Mouse (Mus musculus) erythroid progenitor cell, adult 5-6 weeks (primary cell): ENCODE measurements around the gene Mettl9. TPM values are rescaled to one million over a fixed set of nuclear protein-coding genes. Genes with fewer than 3 reads are reported as not detected.
A peak's percentile ranks its signal among the peaks of the same experiment; 100 is the strongest.
"Not testable (repeated sequence)": the region's sequence is repeated elsewhere in the genome, so short reads cannot be mapped to it uniquely, and the experiment has no call there.

Experiments used
- ATAC-seq: replicated peaks from 2 replicates; pipeline ENCODE4 v1.8.0; 2016; ENCODE audit warnings: moderate number of reproducible peaks, mild to moderate bottlenecking, moderate TSS enrichment, inconsistent platforms; ENCODE audit not compliant: poor library complexity, low FRiP score, severe bottlenecking
- total RNA-seq, 2 experiments: library from RNA; stranded (forward) in 1 of 2; stranded (reverse) in 1 of 2; fragments of 150-400 nt in 1 of 2; fragments of 186-747, 209-891 nt in 1 of 2; gene quantifications; 2 replicates each; pipeline versions ENCODE4 v1.2.3 to v1.2.4; 2015 to 2017; ENCODE audit warnings: low replicate concordance in 2 of 2

The Mettl9 gene
- total RNA-seq (2015; ENCODE audit: low replicate concordance) (46.9 and 103 TPM in 2 replicates), total RNA-seq (2017; ENCODE audit: low replicate concordance) (43.6 and 67.9 TPM in 2 replicates)

GRCm38 (mm10) chr7:121033856-121034652 lies at the start of gene Mettl9:
Gene Mettl9 (plus strand): TSS chr7:121034445.
- ATAC-seq, result peak; percentile 100

- no peak for ATAC-seq
Measured at GRCm38 (mm10) chr7:120991191-120991590, 43.1 kb upstream of the Mettl9 start.

GRCm38 (mm10) chr7:120999021-120999530 lies 35.2 kb upstream of the Mettl9 start:
- no peak for ATAC-seq

DNA sequence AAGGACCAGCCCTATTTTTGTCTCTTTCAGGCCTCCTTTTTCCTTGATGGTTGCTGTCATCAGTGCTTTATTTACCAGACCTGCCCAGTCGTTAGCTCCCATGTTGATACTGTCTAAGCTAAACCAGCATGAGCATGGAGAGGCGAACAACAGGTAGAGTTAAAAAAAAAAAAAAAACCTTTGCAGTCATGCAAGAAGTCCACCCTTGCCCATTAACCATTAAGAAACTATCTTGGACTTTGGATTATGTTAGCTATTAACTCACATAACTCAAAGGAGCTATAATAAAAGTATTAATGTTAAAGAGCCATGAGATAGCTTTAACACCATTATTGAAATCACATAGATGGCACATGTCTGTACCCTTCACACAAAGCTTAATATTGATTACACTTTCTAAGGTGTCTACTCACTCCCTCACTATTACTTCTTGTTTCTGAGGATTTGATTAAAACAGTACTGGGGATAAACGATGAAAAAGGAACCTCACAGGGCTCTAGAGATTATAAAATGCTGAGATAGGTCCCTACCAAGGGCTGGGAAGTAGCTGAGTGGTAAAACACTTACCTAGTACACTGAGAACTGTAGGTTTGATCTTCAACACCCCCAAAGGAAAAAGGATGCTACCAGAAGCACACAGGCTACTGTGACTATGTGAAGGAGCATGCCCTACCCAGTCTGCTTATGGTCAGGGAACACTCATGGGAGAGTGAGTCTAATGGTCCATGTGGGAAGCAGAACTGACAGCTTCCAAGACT lies 34.0 kb upstream of the Mettl9 start:
- no peak for ATAC-seq

- no peak for ATAC-seq
Measured at GRCm38 (mm10) chr7:121001879-121002278, 32.4 kb upstream of the Mettl9 start.

DNA sequence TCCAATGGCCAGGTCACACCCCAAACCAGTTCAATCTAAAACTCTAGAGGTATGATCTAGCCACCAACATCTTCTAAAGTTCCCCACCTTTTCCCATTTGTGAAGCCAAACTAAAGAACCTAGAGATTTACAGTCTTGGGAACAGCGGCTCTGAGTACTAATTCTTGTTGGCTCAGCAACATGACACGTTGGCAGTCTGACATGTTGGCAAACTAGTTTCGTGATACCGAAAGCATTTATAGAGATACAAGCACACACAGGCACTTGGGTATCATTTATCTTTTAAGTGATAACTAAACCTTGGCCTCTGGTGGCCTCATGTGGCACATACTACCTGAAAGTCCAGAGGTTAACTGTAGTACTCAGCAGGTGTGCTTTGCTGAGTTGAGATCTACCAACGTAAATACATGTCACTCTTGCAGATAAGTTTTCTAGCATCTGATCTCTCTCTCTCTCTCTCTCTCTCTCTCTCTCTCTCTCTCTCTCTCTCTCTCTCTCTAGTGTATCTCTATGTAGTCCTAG lies 31.8 kb upstream of the Mettl9 start:
- no peak for ATAC-seq

- no peak for ATAC-seq
Measured at GRCm38 (mm10) chr7:121003793-121004418, 30.3 kb upstream of the Mettl9 start.

DNA sequence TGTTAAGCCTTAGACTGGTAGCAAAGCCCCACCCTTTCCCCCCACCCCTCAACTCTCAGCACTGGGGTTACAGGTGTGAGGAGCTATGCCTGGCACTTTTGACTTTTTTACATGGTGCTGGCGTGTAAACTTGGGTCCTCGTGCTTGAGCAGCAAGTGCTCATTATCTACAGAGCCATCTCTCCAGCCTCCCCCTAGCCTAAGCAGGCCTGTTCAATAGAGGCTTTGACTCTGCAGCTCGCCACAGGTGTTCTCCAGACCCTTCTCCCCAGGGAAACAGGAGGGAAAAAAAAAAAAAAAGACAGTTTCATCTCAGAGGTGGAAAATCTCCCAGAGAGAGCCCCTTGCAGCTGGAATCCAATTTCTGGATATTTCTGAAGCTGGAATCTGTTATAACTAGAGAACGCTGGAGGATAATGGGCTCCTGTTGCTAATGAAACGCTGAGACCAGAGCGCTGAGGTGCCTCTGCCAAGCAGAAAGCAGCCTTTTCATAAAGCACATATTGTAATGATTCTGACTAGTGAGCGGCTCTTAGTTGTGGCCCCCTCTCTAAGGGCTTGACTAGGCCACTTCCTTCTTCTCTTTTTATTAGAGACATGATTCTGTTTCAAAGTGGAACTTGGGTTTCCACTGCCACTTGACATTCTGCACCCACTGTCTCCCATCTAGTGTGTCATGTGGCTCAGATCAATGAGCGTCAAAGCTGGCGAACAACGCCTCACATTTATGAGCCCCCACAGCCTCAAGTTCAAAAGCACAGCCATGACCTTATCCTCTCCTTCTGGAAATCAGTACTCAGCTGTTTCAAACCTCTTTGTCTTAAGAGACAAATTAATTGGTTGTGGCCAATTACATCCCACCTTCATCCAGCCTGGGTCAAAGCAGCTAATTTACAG lies 22.2 kb upstream of the Mettl9 start:
- ATAC-seq, result no peak

- no peak for ATAC-seq
Measured at GRCm38 (mm10) chr7:121014486-121014885, 19.8 kb upstream of the Mettl9 start.

- ATAC-seq, result no peak
Measured at GRCm38 (mm10) chr7:121018778-121019177, 15.5 kb upstream of the Mettl9 start.

DNA sequence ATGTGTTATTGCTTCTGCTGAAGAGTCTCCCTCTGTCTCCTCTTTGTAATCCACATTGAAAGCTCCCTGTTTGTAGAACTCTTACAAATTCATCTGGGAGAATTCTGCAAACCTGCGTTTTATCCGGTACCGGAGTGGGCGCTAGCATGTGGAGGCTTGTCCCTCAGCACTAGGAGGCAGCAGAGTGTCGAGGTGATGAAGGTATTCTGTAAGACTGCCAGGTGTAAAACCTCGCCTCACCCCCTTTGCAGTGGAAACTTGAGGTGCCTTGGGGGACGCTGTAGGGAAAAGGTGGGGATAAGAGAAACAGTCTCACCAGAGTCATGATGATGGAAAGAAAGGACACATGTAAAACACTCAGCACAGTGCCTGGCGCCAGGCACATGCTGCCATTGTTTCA lies 14.0 kb upstream of the Mettl9 start:
- ATAC-seq, result no peak

GRCm38 (mm10) chr7:121025221-121026008 lies 8.8 kb upstream of the Mettl9 start:
- no peak for ATAC-seq

DNA sequence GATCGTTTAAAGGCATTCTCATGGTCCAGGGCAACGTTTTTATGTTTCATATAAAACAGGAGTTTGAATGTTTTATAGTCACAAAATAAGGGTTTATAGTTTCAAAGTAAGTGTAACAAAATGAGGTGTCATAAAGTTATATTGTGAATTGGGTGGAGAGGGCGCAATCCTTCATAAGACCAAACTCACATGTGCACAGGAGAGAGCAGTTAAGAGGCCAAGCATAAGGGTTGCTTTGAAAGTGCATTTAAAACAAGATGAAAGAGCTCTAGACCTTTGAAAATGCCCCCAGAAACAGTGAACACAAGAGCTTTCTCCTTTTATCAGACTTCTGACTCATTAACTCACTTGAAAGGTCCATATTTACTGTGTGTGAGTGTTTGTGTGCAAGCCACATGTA lies 7.9 kb upstream of the Mettl9 start:
- no peak for ATAC-seq

DNA sequence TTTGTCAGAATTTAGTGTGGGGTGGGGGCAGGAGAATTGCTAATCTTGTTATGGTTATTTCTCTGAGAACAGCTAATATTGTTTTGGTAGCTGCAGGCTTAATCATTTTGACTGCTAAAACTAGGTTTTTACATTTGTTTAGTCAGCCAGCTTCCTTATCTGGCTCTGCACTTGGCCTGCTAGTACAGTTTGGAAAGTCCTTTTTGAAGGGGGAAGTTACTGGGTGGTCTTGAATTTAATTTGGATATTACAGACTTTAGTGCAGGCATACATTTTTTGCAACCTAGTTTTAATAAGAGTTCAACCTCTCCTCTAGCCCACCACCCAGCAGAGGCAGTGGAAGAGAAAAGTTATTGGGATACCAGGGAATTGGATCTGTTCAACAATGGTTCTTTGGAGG lies 4.3 kb upstream of the Mettl9 start:
- not testable (repeated sequence) for ATAC-seq

GRCm38 (mm10) chr7:121034701-121035141 lies 476 bp downstream of the Mettl9 start:
- peak; percentile 55 for ATAC-seq

- ATAC-seq, result no peak
Measured at GRCm38 (mm10) chr7:121035161-121035721, 996 bp downstream of the Mettl9 start.

DNA sequence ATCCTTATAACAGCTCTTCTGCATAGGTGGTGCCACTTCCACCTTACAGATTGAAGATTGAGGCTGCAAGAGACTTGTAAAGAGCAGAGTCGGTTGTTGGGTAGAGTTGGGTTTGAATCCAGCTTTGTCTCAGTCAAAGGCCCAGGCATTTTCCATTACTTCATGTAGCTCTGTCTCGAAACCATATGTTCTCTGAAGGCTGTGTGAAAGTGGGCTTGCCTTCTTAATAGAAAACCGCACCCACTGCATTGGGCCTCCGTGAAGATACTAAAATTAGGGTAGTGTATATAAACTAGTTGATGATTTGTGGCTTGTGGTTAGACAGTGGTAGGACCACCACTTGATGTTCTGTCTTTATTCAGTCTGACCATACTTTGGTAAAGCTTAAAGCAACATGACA lies 6.3 kb downstream of the Mettl9 start:
- no peak for ATAC-seq

DNA sequence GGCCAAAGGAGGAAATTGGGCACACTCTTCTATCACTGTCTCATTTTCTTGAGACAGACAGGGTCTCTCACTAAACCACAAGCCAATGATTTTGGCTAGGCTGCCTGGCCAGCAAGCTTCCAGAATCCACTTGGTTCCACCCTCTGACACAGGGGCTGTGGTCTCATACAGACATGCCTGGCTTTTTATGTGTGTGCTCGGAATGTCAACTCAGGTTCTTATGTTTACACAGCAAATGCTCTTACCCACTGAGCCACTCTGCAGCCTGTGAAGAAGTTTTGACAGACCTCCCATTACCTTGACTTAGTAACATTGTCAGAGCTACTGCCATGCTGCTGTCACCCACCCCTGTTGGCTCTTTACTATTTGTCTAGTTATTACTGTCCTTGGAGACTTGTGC lies 7.7 kb downstream of the Mettl9 start:
- ATAC-seq, result no peak
